Mouse (Mus musculus): ENCODE data around the gene Prepl. TPM values are rescaled to one million over a fixed set of nuclear protein-coding genes. Genes with fewer than 3 reads are reported as not detected.

Gene Prepl
- polyA plus RNA-seq, 1 experiment from 2014 or later, result 15.5 TPM

DNA sequence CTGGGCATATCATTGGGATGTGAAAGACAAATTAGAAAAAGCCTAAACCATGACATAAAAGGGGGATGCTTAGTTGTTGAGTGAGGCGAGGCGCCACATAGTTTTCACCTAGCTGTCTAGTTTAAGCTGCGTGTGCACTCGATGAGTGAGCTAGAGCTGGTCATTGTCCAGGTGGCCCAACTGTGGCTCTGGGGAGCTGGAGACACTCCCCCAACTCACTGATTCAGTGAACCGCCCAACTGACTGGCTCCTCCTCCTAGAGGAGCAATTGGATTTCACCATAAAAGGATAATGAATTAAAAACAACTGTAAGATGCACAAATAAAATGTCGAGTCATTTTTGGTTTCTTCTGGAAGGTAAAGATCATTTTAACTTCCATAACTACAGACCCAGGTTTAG, 1.0 kb downstream of the Prepl start:
- Histone ChIP-seq H3K4me2 (replicated peaks; ENCODE audit: low read depth) (peak overlapping the region; percentile 86; the same call in 1 of the 2 replicates), H3K4me3 (ENCODE audit: low read depth, low read length) (peak overlapping the region; percentile 88; the same call in 1 of the 2 replicates), H3K36me3 (ENCODE audit: control insufficient read depth, insufficient read depth, low read length) (no peaks in the 10 kb centered on the region), H3K9me3 (ENCODE audit: control insufficient read depth, low read length) (no peaks in the 10 kb centered on the region), H3K4me1 (replicated peaks; ENCODE audit: control insufficient read depth, insufficient read depth) (no peaks in the 10 kb centered on the region), H3K27ac (replicated peaks) (no peak overlapping the region), H3K27me3 (ENCODE audit: control insufficient read depth, insufficient read depth, low read length) (no peaks in the 10 kb centered on the region), H3K9ac (ENCODE audit: low read length) (no peak overlapping the region)
- TF ChIP-seq CTCF (IDR thresholded peaks at IDR 0.05; ENCODE audit: low read depth), result no peak
- TF ChIP-seq EP300 (optimal IDR thresholded peaks at IDR 0.05), result no peak
- no peak for DNase-seq (ENCODE audit: low spot score)
- 41% methylated on average over 6 of the region's 6 CpGs for WGBS
- no peak for ATAC-seq (ENCODE audit: low FRiP score, low TSS enrichment)

DNA sequence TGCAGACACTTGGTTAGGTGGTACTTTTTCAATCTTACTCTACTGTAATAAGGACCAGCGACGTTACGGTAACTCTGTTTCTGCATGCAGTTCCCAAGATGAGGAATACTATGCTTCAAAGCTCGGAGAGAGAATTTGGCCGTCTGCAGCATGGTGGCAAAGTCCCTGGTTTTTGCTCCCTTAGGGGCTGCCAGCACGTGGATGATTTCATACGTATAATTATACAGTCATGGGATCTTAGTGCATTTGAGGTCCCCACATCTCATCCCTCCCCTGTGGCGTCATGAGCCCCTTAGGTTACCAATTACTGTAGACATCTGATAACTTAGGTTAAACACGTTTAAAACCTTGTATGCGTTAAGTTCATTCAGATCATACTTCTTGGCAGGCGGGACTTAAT, 1.6 kb downstream of the Prepl start:
- Histone ChIP-seq H3K4me3 (ENCODE audit: low read depth, low read length) (no peak overlapping the region), H3K36me3 (ENCODE audit: control insufficient read depth, insufficient read depth, low read length) (no peaks in the 10 kb centered on the region), H3K4me2 (replicated peaks; ENCODE audit: low read depth) (no peak overlapping the region), H3K9me3 (ENCODE audit: control insufficient read depth, low read length) (no peaks in the 10 kb centered on the region), H3K4me1 (replicated peaks; ENCODE audit: control insufficient read depth, insufficient read depth) (no peaks in the 10 kb centered on the region), H3K9ac (ENCODE audit: low read length) (no peak overlapping the region), H3K27ac (replicated peaks) (no peak overlapping the region), H3K27me3 (ENCODE audit: control insufficient read depth, insufficient read depth, low read length) (no peaks in the 10 kb centered on the region)
- no peak for ATAC-seq (ENCODE audit: low FRiP score, low TSS enrichment)
- TF ChIP-seq CTCF (IDR thresholded peaks at IDR 0.05; ENCODE audit: low read depth) (no peak), EP300 (optimal IDR thresholded peaks at IDR 0.05) (no peak)
- WGBS, result 80% methylated on average over 11 of the region's 11 CpGs
- DNase-seq (ENCODE audit: low spot score), result no peak

DNA sequence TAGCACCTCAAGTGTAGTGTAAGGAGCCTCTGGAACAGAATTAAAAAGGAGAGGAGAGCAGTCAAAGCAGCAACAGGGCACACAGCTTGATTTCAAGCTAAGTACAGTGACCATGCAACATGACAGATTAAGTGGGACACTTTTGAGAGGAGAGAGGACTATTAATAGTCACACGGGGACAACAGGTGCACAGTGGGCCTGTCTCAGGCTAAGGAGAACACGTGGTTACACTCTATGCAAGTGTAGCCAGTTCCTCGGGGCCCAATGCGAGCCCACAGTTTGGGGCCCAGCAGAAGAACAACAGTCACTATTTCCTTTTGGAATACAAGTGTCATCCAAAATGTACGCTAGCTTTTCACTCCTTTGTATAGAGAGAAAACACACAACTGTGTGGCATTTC, 2.5 kb downstream of the Prepl start:
- TF ChIP-seq EP300 (optimal IDR thresholded peaks at IDR 0.05) (no peak), CTCF (IDR thresholded peaks at IDR 0.05; ENCODE audit: low read depth) (no peak)
- whole genome bisulfite sequencing, result 89% methylated on average over 5 of the region's 5 CpGs
- H3K36me3 ChIP-seq (ENCODE audit: control insufficient read depth, insufficient read depth, low read length), result no peaks in the 10 kb centered on the region
- DNase-seq (ENCODE audit: low spot score) (no peak), ATAC-seq (ENCODE audit: low FRiP score, low TSS enrichment) (no peak)
- no peak overlapping the region for H3K4me2 ChIP-seq (replicated peaks; ENCODE audit: low read depth)
- H3K9ac ChIP-seq (ENCODE audit: low read length), result no peak overlapping the region
- no peak overlapping the region for H3K27ac ChIP-seq (replicated peaks)
- no peaks in the 10 kb centered on the region for H3K9me3 ChIP-seq (ENCODE audit: control insufficient read depth, low read length)
- no peaks in the 10 kb centered on the region for H3K4me1 ChIP-seq (replicated peaks; ENCODE audit: control insufficient read depth, insufficient read depth)
- no peak overlapping the region for H3K4me3 ChIP-seq (ENCODE audit: low read depth, low read length)
- no peaks in the 10 kb centered on the region for H3K27me3 ChIP-seq (ENCODE audit: control insufficient read depth, insufficient read depth, low read length)

DNA sequence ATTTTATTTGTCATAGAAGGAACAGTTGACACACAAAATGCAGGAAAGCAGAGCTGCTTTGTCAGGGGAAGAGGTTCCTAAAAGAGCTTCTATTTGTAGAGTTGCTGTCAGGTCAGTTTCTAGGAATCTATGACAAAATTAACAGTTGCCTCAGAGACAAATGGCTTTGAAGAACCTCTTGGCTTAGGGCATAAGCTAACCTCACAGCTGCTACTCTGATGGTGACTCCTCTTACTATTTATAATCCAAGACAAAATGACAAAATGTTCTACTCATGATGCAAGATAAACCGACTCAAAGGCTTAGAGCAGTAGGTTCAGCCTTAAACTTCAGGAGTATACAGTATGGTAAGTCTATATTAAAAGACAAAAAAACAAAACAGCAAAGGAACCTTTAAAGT, 3.5 kb downstream of the Prepl start:
- DNase-seq (ENCODE audit: low spot score), result no peak
- 87% methylated on average over 1 of the region's 1 CpGs for WGBS
- no peak for TF ChIP-seq EP300 (optimal IDR thresholded peaks at IDR 0.05)
- TF ChIP-seq CTCF (IDR thresholded peaks at IDR 0.05; ENCODE audit: low read depth), result no peak
- ATAC-seq (ENCODE audit: low FRiP score, low TSS enrichment), result no peak
- Histone ChIP-seq H3K36me3 (ENCODE audit: control insufficient read depth, insufficient read depth, low read length) (no peaks in the 10 kb centered on the region), H3K27me3 (ENCODE audit: control insufficient read depth, insufficient read depth, low read length) (no peaks in the 10 kb centered on the region), H3K9me3 (ENCODE audit: control insufficient read depth, low read length) (no peaks in the 10 kb centered on the region), H3K4me3 (ENCODE audit: low read depth, low read length) (no peak overlapping the region), H3K27ac (replicated peaks) (no peak overlapping the region), H3K9ac (ENCODE audit: low read length) (no peak overlapping the region), H3K4me2 (replicated peaks; ENCODE audit: low read depth) (no peak overlapping the region), H3K4me1 (replicated peaks; ENCODE audit: control insufficient read depth, insufficient read depth) (no peaks in the 10 kb centered on the region)

DNA sequence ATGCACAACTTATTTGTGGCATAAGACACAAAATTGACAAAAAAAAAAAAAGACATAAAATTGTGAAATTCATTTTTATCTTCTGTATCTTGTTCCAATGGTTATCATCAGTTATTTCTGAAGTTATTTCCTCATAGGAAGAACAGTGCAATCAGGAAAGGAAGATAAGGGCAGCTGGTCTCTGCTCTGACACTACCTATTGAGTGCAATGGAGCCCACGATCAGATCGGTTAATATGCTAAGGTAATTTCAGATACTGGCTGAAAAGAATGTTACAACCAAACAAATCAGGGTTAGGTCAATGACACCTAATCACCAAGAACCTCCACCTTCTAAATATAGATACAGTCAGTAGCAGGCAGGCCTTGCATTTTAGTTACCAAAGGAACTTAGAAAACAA, 4.7 kb downstream of the Prepl start:
- H3K36me3 ChIP-seq (ENCODE audit: control insufficient read depth, insufficient read depth, low read length), result peaks cover 7% of the 10 kb centered on the region
- DNase-seq (ENCODE audit: low spot score) (no peak), ATAC-seq (ENCODE audit: low FRiP score, low TSS enrichment) (no peak)
- no peak overlapping the region for H3K4me2 ChIP-seq (replicated peaks; ENCODE audit: low read depth)
- TF ChIP-seq EP300 (optimal IDR thresholded peaks at IDR 0.05) (no peak), CTCF (IDR thresholded peaks at IDR 0.05; ENCODE audit: low read depth) (no peak)
- no peaks in the 10 kb centered on the region for H3K9me3 ChIP-seq (ENCODE audit: control insufficient read depth, low read length)
- no peaks in the 10 kb centered on the region for H3K4me1 ChIP-seq (replicated peaks; ENCODE audit: control insufficient read depth, insufficient read depth)
- H3K27ac ChIP-seq (replicated peaks), result no peak overlapping the region
- no peak overlapping the region for H3K9ac ChIP-seq (ENCODE audit: low read length)
- 77% methylated on average over 2 of the region's 2 CpGs for WGBS
- no peak overlapping the region for H3K4me3 ChIP-seq (ENCODE audit: low read depth, low read length)
- no peaks in the 10 kb centered on the region for H3K27me3 ChIP-seq (ENCODE audit: control insufficient read depth, insufficient read depth, low read length)

DNA sequence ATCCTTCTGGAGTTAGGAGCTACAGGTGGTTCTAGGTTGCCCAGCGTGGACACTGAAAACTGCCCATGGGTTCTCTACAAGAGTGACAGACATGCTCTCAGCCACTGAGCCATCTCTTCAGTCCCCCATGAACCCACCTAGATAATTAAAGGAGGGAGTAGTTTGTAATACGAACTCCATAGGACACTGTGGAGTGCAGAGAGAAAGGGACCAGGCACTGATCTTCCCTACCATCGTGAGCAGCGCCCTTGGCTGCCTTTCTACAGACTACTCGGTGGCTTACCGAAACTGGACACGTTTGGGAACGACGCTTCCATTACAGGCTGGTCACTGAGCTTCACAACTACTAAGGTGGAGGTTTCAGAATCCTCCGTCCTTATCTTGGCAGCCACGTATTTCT, 9.3 kb downstream of the Prepl start:
- no peak for ATAC-seq (ENCODE audit: low FRiP score, low TSS enrichment)

More for the DNA sequence above, 9.3 kb downstream of the Prepl start:
- Histone ChIP-seq H3K36me3 (ENCODE audit: control insufficient read depth, insufficient read depth, low read length) (peaks cover 13% of the 10 kb centered on the region), H3K9me3 (ENCODE audit: control insufficient read depth, low read length) (no peaks in the 10 kb centered on the region), H3K4me3 (ENCODE audit: low read depth, low read length) (no peak overlapping the region), H3K4me1 (replicated peaks; ENCODE audit: control insufficient read depth, insufficient read depth) (no peaks in the 10 kb centered on the region), H3K27ac (replicated peaks) (no peak overlapping the region), H3K27me3 (ENCODE audit: control insufficient read depth, insufficient read depth, low read length) (no peaks in the 10 kb centered on the region), H3K4me2 (replicated peaks; ENCODE audit: low read depth) (no peak overlapping the region), H3K9ac (ENCODE audit: low read length) (no peak overlapping the region)
- no peak for TF ChIP-seq EP300 (optimal IDR thresholded peaks at IDR 0.05)
- no peak for TF ChIP-seq CTCF (IDR thresholded peaks at IDR 0.05; ENCODE audit: low read depth)
- DNase-seq (ENCODE audit: low spot score), result no peak
- WGBS, result 91% methylated on average over 11 of the region's 11 CpGs

Measured in stomach, postnatal 0 days (tissue).